In the genomic region with DNA sequence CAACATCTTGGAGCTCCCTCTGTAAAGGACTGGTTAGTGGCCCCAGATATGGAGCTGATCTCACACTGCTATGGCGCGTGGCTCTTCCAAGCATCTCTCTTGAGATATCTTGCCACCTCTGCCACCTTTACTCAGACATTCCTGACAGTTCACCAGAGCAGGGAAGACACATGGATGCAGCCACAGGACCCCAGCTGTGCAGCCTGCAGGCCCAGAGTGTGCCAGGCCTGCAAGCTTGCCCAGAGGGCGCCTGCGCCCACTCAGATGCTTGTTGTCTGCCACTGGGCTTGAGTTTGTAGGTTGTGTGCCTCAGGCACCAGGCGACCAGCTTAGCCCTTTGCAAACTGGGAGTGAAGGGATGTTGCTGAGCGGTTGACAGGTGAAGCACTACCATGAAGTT, we compare ENCODE assay signal across 24 mouse cellular contexts. TPM values are rescaled to one million over a fixed set of nuclear protein-coding genes. Genes with fewer than 3 reads are reported as not detected.
A peak's percentile ranks its signal among the peaks of the same experiment; 100 is the strongest.
DNase-seq lines count a peak whose midpoint lies in the region; ATAC-seq lines count a peak whose summit lies in the region.
"Had no signal": no experiment of that assay in that cellular context is flagged by ENCODE, and none has a peak within 500 bp of the region (broad histone marks: within the 10 kb centered on the region; RNA-seq: fewer than 3 reads in every experiment).

No protein-coding gene starts in this region.

- H3K9me3 ChIP-seq in hindbrain, embryonic 15.5 days = no peaks in the 10 kb centered on the region
- no peaks in the 10 kb centered on the region for H3K9me3 ChIP-seq in hindbrain, embryonic 13.5 days
- H3K9me3 ChIP-seq in forebrain, embryonic 15.5 days = no peaks in the 10 kb centered on the region
- H3K9me3 ChIP-seq: embryonic facial prominence, embryonic 12.5 days; limb, embryonic 12.5 days had no signal

- H3K9ac ChIP-seq in hindbrain, embryonic 15.5 days = no peak overlapping the region
- H3K9ac ChIP-seq in hindbrain, embryonic 13.5 days = no peak overlapping the region
- peak overlapping the region; percentile 19; the same call in 1 of the 2 replicates for H3K9ac ChIP-seq in forebrain, embryonic 15.5 days (replicated peaks)
- H3K9ac ChIP-seq: embryonic facial prominence, embryonic 12.5 days; limb, embryonic 12.5 days; liver, postnatal 0 days had no signal

- peaks cover 25% of the 10 kb centered on the region for H3K4me1 ChIP-seq in hindbrain, embryonic 15.5 days (replicated peaks)
- peaks cover 30% of the 10 kb centered on the region for H3K4me1 ChIP-seq in hindbrain, embryonic 13.5 days (replicated peaks)
- H3K4me1 ChIP-seq in forebrain, embryonic 15.5 days = peaks cover 29% of the 10 kb centered on the region
- H3K4me1 ChIP-seq: limb, embryonic 12.5 days had no signal

- H3K36me3 ChIP-seq in hindbrain, embryonic 15.5 days = no peaks in the 10 kb centered on the region
- H3K36me3 ChIP-seq in hindbrain, embryonic 13.5 days = no peaks in the 10 kb centered on the region
- no peaks in the 10 kb centered on the region for H3K36me3 ChIP-seq in forebrain, embryonic 15.5 days
- H3K36me3 ChIP-seq: embryonic facial prominence, embryonic 12.5 days; limb, embryonic 12.5 days had no signal

- no peak overlapping the region for H3K4me2 ChIP-seq in hindbrain, embryonic 15.5 days
- no peak overlapping the region for H3K4me2 ChIP-seq in hindbrain, embryonic 13.5 days
- 0 out of 2 replicates have a peak overlapping the region, but pooled peaks have one; percentile 3 for H3K4me2 ChIP-seq in forebrain, embryonic 15.5 days (replicated peaks)
- H3K4me2 ChIP-seq: embryonic facial prominence, embryonic 12.5 days; limb, embryonic 12.5 days; liver, embryonic 11.5 days; midbrain, embryonic 11.5 days had no signal

- WGBS in hindbrain, embryonic 15.5 days = 84% methylated on average over 6 of the region's 6 CpGs
- 83% methylated on average over 6 of the region's 6 CpGs for WGBS in hindbrain, embryonic 13.5 days
- WGBS in forebrain, embryonic 15.5 days = 87% methylated on average over 6 of the region's 6 CpGs

- H3K27ac ChIP-seq in hindbrain, embryonic 15.5 days (replicated peaks) = 0 out of 2 replicates have a peak overlapping the region, but pooled peaks have one; percentile 3
- H3K27ac ChIP-seq in hindbrain, embryonic 13.5 days = no peak overlapping the region
- H3K27ac ChIP-seq in forebrain, embryonic 15.5 days (replicated peaks) = peak overlapping the region; percentile 85
- H3K27ac ChIP-seq: embryonic facial prominence, embryonic 12.5 days; layer of hippocampus, adult 2 months; limb, embryonic 12.5 days had no signal

- no peaks in the 10 kb centered on the region for H3K27me3 ChIP-seq in hindbrain, embryonic 15.5 days
- 0 out of 2 replicates have a peak, but pooled peaks cover 5% of the 10 kb centered on the region for H3K27me3 ChIP-seq in hindbrain, embryonic 13.5 days
- no peaks in the 10 kb centered on the region for H3K27me3 ChIP-seq in forebrain, embryonic 15.5 days
- H3K27me3 ChIP-seq: embryonic facial prominence, embryonic 12.5 days; limb, embryonic 12.5 days had no signal

- DNase-seq in retina, postnatal 1 day = peak; percentile 10
- no peak for DNase-seq in retina, embryonic 14.5 days (ENCODE audit: low spot score)
- DNase-seq in thymus, postnatal 4 days = peak; percentile 22
- DNase-seq in urinary bladder, postnatal 10 days (ENCODE audit: low spot score) = no peak
- DNase-seq: adrenal gland, adult 8-10 months; cerebellum, adult 11-12 months; gastrocnemius, postnatal 36 days; kidney, adult 8-10 months; kidney, postnatal 14 days; liver, postnatal 0 days; right cerebral cortex, postnatal 25 days; spleen, adult 18-20 months had no signal

- no peak overlapping the region for H3K4me3 ChIP-seq in hindbrain, embryonic 15.5 days
- H3K4me3 ChIP-seq in hindbrain, embryonic 13.5 days = no peak overlapping the region
- H3K4me3 ChIP-seq in forebrain, embryonic 15.5 days = no peak overlapping the region
- H3K4me3 ChIP-seq: embryonic facial prominence, embryonic 12.5 days; layer of hippocampus, adult 2 months; limb, embryonic 12.5 days had no signal

- no peak for ATAC-seq in hindbrain, embryonic 15.5 days (ENCODE audit: low FRiP score, low read depth)
- ATAC-seq in hindbrain, embryonic 13.5 days (ENCODE audit: low FRiP score) = no peak
- ATAC-seq in forebrain, embryonic 15.5 days (replicated peaks) = no peak
- ATAC-seq: activated CD4-positive, CD25-positive, alpha-beta regulatory T cell, adult 4 months; liver, postnatal 0 days; lung, postnatal 0 days had no signal

RNA-seq across cellular contexts. Expression of gene Guca2b, which starts 12.0 kb away (rescaled TPM):
- not detected in 2 replicates for polyA plus RNA-seq in hindbrain, embryonic 15.5 days (2015; fragmentation: Nextera tagmentation; extraction: Ambion mirVana)
- not detected in 2 replicates for polyA plus RNA-seq in hindbrain, embryonic 13.5 days (2015; fragmentation: Nextera tagmentation; extraction: Ambion mirVana)
- not detected in 2 replicates for polyA plus RNA-seq in forebrain, embryonic 15.5 days (2015; fragmentation: Nextera tagmentation; extraction: Ambion mirVana)
- polyA plus RNA-seq: activated CD4-positive, CD25-positive, alpha-beta regulatory T cell, adult 4 months; C2C12; embryonic facial prominence, embryonic 12.5 days; limb, embryonic 12.5 days; liver, postnatal 0 days; lung, postnatal 0 days; midbrain, embryonic 11.5 days; neural tube, embryonic 11.5 days had no signal

RNA-seq across cellular contexts. Expression of gene Guca2a, which starts 33.2 kb away (rescaled TPM):
- not detected in 2 replicates for polyA plus RNA-seq in hindbrain, embryonic 15.5 days (2015; fragmentation: Nextera tagmentation; extraction: Ambion mirVana)
- polyA plus RNA-seq in hindbrain, embryonic 13.5 days (2015; fragmentation: Nextera tagmentation; extraction: Ambion mirVana) = not detected in 2 replicates
- polyA plus RNA-seq in forebrain, embryonic 15.5 days (2015; fragmentation: Nextera tagmentation; extraction: Ambion mirVana) = not detected in 2 replicates
- polyA plus RNA-seq: activated CD4-positive, CD25-positive, alpha-beta regulatory T cell, adult 4 months; embryonic facial prominence, embryonic 12.5 days; limb, embryonic 12.5 days; liver, postnatal 0 days; midbrain, embryonic 11.5 days; neural tube, embryonic 11.5 days had no signal

Comparison
In these comparisons a context has a peak if more than half of its experiments do, and no peak if none do; other contexts are left out.
1. DNase-seq: peak in retina, postnatal 1 day (single experiment) and thymus, postnatal 4 days (single experiment); none in retina, embryonic 14.5 days (single experiment) and urinary bladder, postnatal 10 days (single experiment).